Mouse (Mus musculus): ENCODE data around the gene Sh3bgr.

Sh3bgr gene

GRCm38 (mm10) chr16:96213027-96213426, 12.8 kb downstream of the Sh3bgr start:
- DNase-seq, result no peak

- DNase-seq, result no peak
These were observed 21.2 kb downstream of the Sh3bgr start for GRCm38 (mm10) chr16:96221491-96221890.

- no peak for DNase-seq
These were observed 21.7 kb downstream of the Sh3bgr start for GRCm38 (mm10) chr16:96221959-96222358.

GRCm38 (mm10) chr16:96222452-96222851, 22.2 kb downstream of the Sh3bgr start:
- no peak for DNase-seq

GRCm38 (mm10) chr16:96228438-96228837, 28.2 kb downstream of the Sh3bgr start:
- DNase-seq, result no peak

GRCm38 (mm10) chr16:96229044-96229555, 28.9 kb downstream of the Sh3bgr start:
- DNase-seq, result no peak

- DNase-seq, result peak; percentile 47 to 71
These were observed 30.2 kb downstream of the Sh3bgr start for GRCm38 (mm10) chr16:96230411-96230810.

GRCm38 (mm10) chr16:96231251-96231650, 31.0 kb downstream of the Sh3bgr start:
- no peak for DNase-seq

GRCm38 (mm10) chr16:96231974-96232373, 31.7 kb downstream of the Sh3bgr start:
- no peak for DNase-seq

- DNase-seq, result no peak
These were observed 33.7 kb downstream of the Sh3bgr start for GRCm38 (mm10) chr16:96233996-96234395.

GRCm38 (mm10) chr16:96235366-96235970, 35.2 kb downstream of the Sh3bgr start, which contains the start of gene B3galt5:
Gene B3galt5 (plus strand): TSS chr16:96235801.
- DNase-seq, result no peak

- DNase-seq, result no peak
These were observed 44.2 kb downstream of the Sh3bgr start for GRCm38 (mm10) chr16:96244496-96244895.

- no peak for DNase-seq
These were observed 49.4 kb downstream of the Sh3bgr start for GRCm38 (mm10) chr16:96249635-96250034.

- DNase-seq, result no peak
These were observed 51.9 kb downstream of the Sh3bgr start for GRCm38 (mm10) chr16:96252146-96252545.

- DNase-seq, result no peak
These were observed 58.2 kb downstream of the Sh3bgr start for GRCm38 (mm10) chr16:96258429-96258828.

GRCm38 (mm10) chr16:96271736-96272135, 71.5 kb downstream of the Sh3bgr start:
- DNase-seq, result no peak

- DNase-seq, result no peak
These were observed 72.8 kb downstream of the Sh3bgr start for GRCm38 (mm10) chr16:96272929-96273619.

- DNase-seq, result no peak
These were observed 76.3 kb downstream of the Sh3bgr start for GRCm38 (mm10) chr16:96276596-96276995.

All from lung, adult 18-20 months (tissue).